Mouse (Mus musculus) intestine, embryonic 16.5 days (tissue): ENCODE measurements around the gene Zfp654. TPM values are rescaled to one million over a fixed set of nuclear protein-coding genes. Genes with fewer than 3 reads are reported as not detected.

ENCODE experiments used
- ATAC-seq: fragments of 200-750 bp; cut with Nextera tagmentation; 2 replicates; pipeline ENCODE4 v1.8.0; 2017; ENCODE audit warnings: moderate TSS enrichment, moderate library complexity
- H3K27ac ChIP-seq: fragments of 300-500 bp; sonication (generic); 2 replicates; pipeline ENCODE4 v1.5.1; 2014; ENCODE audit warnings: mild to moderate bottlenecking, low read length
- H3K27me3 ChIP-seq: fragments of 300-500 bp; sonication (generic); replicated peaks from 2 replicates; pipeline ENCODE4 v1.6.1; 2014; ENCODE audit warnings: low read length, control low read depth, mixed read lengths; ENCODE audit not compliant: control insufficient read depth, insufficient read depth
- H3K36me3 ChIP-seq: fragments of 300-500 bp; sonication (generic); 2 replicates; pipeline ENCODE4 v1.6.1; 2014; ENCODE audit warnings: low read length, control low read depth; ENCODE audit not compliant: control insufficient read depth, insufficient read depth
- H3K4me1 ChIP-seq: fragments of 300-500 bp; sonication (generic); 2 replicates; pipeline ENCODE4 v1.6.1; 2014; ENCODE audit warnings: low read length, control low read depth, mixed read lengths; ENCODE audit not compliant: control insufficient read depth, insufficient read depth
- H3K4me2 ChIP-seq: fragments of 300-500 bp; sonication (generic); 2 replicates; pipeline ENCODE4 v1.6.1; 2014; ENCODE audit warnings: low read depth, low read length, control low read depth
- H3K4me3 ChIP-seq: fragments of 300-500 bp; sonication (generic); 2 replicates; pipeline ENCODE4 v1.5.1; 2014; ENCODE audit warnings: mild to moderate bottlenecking, low read length
- H3K9ac ChIP-seq: fragments of 300-500 bp; sonication (generic); 2 replicates; pipeline ENCODE4 v1.6.1; 2014; ENCODE audit warnings: low read depth, low read length
- H3K9me3 ChIP-seq: fragments of 300-500 bp; sonication (generic); 2 replicates; pipeline ENCODE4 v1.6.1; 2016; ENCODE audit warnings: low read length, control low read depth; ENCODE audit not compliant: control insufficient read depth
- WGBS: fragments of 180-500 bp; shearing (Covaris S2); extraction: QIAGEN DNeasy Blood & Tissue Kit; methylation state at CpG from one replicate; pipeline ENCODE4 v1.1.7; 2014; 5-methylcytosine and 5-hydroxymethylcytosine counted together
- polyA plus RNA-seq: library from polyadenylated mRNA; unstranded; fragments of >200 nt; fragmentation: Nextera tagmentation; extraction: Ambion mirVana; gene quantifications from 2 replicates; pipeline ENCODE4 v1.2.1, GENCODE M21; 2015

Zfp654 gene
- polyA plus RNA-seq, 1 experiment from 2014 or later, result 3.7 TPM

DNA sequence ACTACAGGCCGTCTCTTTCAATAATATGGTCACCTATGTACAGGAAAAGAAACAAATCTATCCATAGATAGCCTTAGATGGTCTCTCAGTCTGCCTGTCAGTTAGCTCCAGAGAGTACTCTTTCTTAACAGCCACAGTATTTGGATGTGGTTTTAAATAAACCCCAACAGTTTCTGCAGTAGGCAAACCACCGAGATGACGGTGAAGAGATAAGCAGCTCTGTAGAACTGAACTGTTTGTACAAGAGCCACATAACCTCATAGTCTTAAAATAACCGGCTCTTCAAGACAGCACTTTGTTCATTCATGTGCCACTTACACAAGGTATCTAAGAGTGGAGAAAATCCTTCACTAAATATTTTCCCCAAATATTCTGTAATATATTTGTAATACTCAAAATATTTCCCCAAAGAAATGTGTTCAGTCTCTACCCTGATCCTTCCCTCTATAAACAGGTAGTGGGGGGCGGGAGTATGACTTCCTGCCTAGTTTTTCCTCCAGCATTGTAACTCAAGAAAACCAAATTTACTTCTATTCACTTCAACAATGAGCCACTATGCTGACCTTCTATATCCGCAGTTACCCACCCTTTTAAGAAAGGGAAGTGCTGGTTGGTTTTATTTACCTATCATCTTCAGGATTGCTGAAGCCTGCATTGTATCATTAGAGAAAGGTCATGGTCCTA lies 92.7 kb downstream of the Zfp654 start:
- 55% methylated on average over 6 of the region's 6 CpGs for whole genome bisulfite sequencing
- Histone ChIP-seq H3K4me1 (no peaks in the 10 kb centered on the region), H3K4me3 (no peak overlapping the region), H3K9ac (no peak overlapping the region), H3K4me2 (no peak overlapping the region), H3K27ac (no peak overlapping the region), H3K36me3 (peaks cover 9% of the 10 kb centered on the region), H3K27me3 (no peaks in the 10 kb centered on the region), H3K9me3 (peaks cover 8% of the 10 kb centered on the region)
- no peak for ATAC-seq

DNA sequence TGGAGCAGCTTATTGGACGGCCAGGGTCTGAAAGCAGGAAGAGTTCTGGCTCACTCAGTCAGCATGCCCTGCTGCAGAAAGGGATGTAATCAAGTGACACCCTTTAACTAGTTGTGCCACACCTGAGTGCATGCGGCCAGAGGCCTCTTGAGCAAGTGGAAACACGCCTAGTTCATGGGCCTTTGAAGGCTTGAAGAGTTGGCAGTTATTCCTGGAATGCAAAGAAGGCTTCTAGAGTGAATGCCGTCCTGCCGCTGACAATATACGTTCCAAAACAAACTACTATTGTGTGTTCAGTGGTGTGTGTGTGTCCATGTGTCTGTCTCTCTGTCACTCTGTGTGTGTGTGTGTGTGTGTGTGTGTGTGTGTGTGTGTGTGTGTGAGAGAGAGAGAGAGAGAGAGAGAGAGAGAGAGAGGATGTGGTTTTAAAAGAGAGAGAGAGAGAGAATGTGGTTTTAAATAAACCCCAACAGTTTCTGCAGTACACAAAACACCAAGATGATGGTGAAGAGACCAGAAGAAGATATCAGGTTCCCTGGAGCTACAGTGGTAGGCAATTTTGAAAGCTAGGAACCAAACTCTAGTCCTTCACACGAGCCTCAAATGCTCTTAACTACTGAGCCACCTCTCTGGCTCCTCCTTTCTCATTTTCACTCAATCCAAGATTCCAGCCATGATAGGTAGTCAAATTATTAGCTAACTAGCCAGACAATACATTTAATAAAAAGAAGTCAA lies 93.6 kb downstream of the Zfp654 start:
- 83% methylated on average over 7 of the region's 7 CpGs for WGBS
- Histone ChIP-seq H3K27me3 (no peaks in the 10 kb centered on the region), H3K36me3 (peaks cover 1% of the 10 kb centered on the region), H3K9ac (no peak overlapping the region), H3K4me1 (no peaks in the 10 kb centered on the region), H3K27ac (no peak overlapping the region), H3K4me2 (no peak overlapping the region), H3K4me3 (no peak overlapping the region), H3K9me3 (peaks cover under 1% of the 10 kb centered on the region; the same call in 1 of the 2 replicates)
- ATAC-seq, result no peak

DNA sequence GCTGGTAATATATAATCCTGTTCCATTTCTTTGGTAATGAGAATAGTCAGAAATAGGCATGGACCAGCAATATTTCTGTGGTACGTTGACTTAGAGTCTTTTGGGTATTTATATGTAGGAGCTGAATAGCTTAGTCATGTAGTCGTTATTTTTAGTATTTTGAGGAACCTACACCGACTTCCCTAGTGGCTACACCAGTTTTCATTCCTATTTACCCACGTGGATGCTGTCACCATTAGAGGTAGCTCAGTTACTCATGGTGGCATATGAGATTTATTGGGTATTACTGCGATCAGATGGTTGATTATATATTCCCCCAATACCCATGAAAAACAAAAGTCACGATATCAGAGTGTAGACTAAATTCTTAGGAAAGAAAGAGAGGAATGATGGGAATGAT lies 95.1 kb downstream of the Zfp654 start:
- Histone ChIP-seq H3K4me1 (no peaks in the 10 kb centered on the region), H3K4me3 (no peak overlapping the region), H3K9ac (no peak overlapping the region), H3K9me3 (no peaks in the 10 kb centered on the region), H3K36me3 (no peaks in the 10 kb centered on the region), H3K4me2 (no peak overlapping the region), H3K27ac (no peak overlapping the region), H3K27me3 (no peaks in the 10 kb centered on the region)
- 82% methylated on average over 6 of the region's 6 CpGs for WGBS
- ATAC-seq, result no peak

DNA sequence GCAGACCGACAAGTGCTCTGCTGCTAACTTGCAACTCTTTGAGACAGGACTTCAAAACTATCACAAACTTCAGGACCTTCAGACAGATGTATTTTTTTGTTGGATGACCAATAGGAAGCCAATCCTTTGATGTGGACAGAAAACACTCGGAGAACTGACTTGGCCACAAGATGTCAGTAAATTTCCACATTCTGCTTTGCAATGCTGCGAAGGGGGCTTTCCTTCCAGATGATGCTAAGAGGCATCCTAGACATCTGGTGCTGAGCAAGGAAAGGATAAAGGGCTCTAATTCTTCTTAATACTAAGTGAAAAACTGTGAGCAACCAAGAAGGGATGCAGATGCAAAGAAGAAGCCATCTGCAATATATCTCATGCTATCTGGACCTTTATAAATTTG lies 96.7 kb downstream of the Zfp654 start:
- ATAC-seq, result no peak
- H3K27me3 ChIP-seq, result no peaks in the 10 kb centered on the region
- H3K36me3 ChIP-seq, result no peaks in the 10 kb centered on the region
- H3K4me3 ChIP-seq, result no peak overlapping the region
- no peak overlapping the region for H3K4me2 ChIP-seq
- no peaks in the 10 kb centered on the region for H3K9me3 ChIP-seq
- H3K27ac ChIP-seq, result no peak overlapping the region
- no peak overlapping the region for H3K9ac ChIP-seq
- H3K4me1 ChIP-seq, result no peaks in the 10 kb centered on the region
- 32% methylated on average over 3 of the region's 3 CpGs for WGBS

DNA sequence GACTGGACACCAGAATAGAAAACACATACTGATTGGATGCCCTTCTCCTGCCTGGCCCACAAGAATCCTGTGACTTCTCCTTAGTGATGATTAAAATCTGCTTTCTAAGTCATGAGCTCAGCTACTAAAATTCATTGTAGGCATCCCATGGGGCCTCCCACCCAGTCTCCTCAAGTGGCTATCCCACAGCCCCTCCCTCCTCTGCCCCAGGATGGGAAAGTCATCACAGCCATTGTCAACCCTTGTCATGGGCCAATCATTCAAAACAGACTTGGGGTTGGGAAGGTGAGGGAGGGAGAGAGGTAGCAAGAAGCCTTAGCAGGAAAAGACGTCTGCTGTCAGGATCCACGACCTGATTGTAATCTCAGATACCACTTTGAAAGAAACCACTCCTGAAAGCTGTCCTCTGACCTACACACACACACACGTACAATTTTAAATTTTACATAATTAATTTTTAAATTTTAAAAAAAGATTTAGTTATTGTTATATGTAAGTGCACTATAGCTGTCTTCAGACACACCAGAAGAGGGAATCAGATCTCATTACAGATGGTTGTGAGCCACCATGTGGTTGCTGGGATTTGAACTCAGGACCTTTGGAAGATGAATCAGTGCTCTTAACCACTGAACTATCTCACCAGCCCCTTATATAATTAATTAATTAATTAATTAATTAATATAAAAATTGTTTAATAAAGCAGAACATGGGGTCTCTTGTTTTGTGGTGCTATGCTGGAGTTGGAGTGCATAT lies 97.3 kb downstream of the Zfp654 start:
- Histone ChIP-seq H3K27me3 (no peaks in the 10 kb centered on the region), H3K27ac (no peak overlapping the region), H3K4me2 (no peak overlapping the region), H3K4me3 (no peak overlapping the region), H3K9me3 (no peaks in the 10 kb centered on the region), H3K36me3 (no peaks in the 10 kb centered on the region), H3K4me1 (no peaks in the 10 kb centered on the region), H3K9ac (no peak overlapping the region)
- ATAC-seq, result no peak
- 63% methylated on average over 3 of the region's 3 CpGs for WGBS

DNA sequence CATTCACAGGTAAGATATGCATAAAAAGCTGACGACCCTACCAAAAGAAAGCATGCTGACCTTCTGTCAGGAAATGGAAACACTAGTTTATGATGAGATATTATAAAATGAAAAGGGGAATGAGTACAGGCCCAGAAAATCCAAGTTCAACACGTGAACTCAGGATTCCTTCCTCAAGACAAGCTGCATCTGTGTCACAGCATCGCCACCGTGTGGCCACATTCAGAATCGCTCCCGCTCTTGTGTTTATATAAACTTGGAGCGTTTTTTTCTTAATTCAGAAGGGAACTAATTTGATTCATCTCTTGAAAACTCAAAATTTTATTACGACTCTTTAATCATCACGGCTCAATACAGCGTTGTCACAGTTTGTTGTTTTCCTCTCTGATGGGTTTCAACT lies 103.2 kb downstream of the Zfp654 start:
- H3K4me2 ChIP-seq, result no peak overlapping the region
- H3K9me3 ChIP-seq, result no peaks in the 10 kb centered on the region
- no peak for ATAC-seq
- no peak overlapping the region for H3K9ac ChIP-seq
- 8% methylated on average over 10 of the region's 10 CpGs for WGBS
- H3K4me3 ChIP-seq, result no peak overlapping the region
- no peaks in the 10 kb centered on the region for H3K36me3 ChIP-seq
- no peak overlapping the region for H3K27ac ChIP-seq
- no peaks in the 10 kb centered on the region for H3K27me3 ChIP-seq
- H3K4me1 ChIP-seq, result no peaks in the 10 kb centered on the region

DNA sequence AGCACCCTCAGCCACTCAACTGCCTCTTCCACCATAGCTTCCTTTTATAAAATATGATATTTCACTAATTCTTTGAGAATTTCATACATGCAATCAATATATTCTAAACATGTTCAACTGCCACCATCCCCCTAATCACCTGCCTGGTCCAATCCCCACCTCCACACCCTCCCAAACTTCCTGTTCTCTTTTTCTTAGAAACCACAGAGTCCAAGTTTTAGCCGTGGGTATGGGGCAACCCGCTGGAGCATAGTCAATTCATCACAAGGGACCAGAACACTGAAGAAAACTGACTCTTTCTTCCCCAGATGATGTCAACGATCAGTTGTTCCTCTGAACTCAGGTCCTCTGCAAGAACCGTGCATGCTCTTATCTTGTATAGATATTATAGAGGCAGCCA lies 106.4 kb downstream of the Zfp654 start:
- Histone ChIP-seq H3K9me3 (no peaks in the 10 kb centered on the region), H3K4me3 (no peak overlapping the region), H3K4me1 (no peaks in the 10 kb centered on the region), H3K27me3 (no peaks in the 10 kb centered on the region), H3K4me2 (no peak overlapping the region), H3K9ac (no peak overlapping the region), H3K27ac (no peak overlapping the region), H3K36me3 (no peaks in the 10 kb centered on the region)
- ATAC-seq, result no peak
- WGBS, result 84% methylated on average over 4 of the region's 4 CpGs

DNA sequence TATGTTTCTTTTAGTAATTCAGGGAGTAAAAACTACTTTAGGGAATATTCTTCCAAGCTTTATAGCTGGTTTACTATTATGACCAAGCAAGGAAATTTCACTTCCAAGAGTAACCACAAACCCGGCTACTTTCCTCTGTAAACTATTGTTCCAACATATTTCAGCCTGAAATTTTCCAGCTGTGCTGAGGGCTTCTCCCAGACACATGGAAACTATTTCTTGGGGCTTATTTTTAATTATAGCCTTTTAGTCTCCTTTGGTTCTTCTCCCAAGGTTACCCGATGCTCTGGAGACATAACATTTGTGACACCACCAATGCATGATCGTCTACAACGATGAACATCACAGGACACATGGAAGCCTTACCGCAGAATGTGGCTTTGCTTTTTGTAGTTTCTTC lies 114.2 kb downstream of the Zfp654 start:
- ATAC-seq, result no peak
- no peaks in the 10 kb centered on the region for H3K4me1 ChIP-seq
- no peak overlapping the region for H3K4me2 ChIP-seq
- no peak overlapping the region for H3K27ac ChIP-seq
- WGBS, result 64% methylated on average over 5 of the region's 5 CpGs
- H3K27me3 ChIP-seq, result no peaks in the 10 kb centered on the region
- no peaks in the 10 kb centered on the region for H3K9me3 ChIP-seq
- H3K9ac ChIP-seq, result no peak overlapping the region
- no peaks in the 10 kb centered on the region for H3K36me3 ChIP-seq
- no peak overlapping the region for H3K4me3 ChIP-seq
